Mouse (Mus musculus): ENCODE measurements around the gene Ppara.

Ppara gene

GRCm38 (mm10) chr15:85734571-85735033 is at the start of gene Ppara:
TSS of gene Ppara (plus strand) at chr15:85734983.
- CTCF ChIA-PET, result interaction anchor here (0.7 kb wide), 1 partner anchor 298 kb away, joined by 5 read pairs; no protein-coding TSS in a partner anchor

DNA sequence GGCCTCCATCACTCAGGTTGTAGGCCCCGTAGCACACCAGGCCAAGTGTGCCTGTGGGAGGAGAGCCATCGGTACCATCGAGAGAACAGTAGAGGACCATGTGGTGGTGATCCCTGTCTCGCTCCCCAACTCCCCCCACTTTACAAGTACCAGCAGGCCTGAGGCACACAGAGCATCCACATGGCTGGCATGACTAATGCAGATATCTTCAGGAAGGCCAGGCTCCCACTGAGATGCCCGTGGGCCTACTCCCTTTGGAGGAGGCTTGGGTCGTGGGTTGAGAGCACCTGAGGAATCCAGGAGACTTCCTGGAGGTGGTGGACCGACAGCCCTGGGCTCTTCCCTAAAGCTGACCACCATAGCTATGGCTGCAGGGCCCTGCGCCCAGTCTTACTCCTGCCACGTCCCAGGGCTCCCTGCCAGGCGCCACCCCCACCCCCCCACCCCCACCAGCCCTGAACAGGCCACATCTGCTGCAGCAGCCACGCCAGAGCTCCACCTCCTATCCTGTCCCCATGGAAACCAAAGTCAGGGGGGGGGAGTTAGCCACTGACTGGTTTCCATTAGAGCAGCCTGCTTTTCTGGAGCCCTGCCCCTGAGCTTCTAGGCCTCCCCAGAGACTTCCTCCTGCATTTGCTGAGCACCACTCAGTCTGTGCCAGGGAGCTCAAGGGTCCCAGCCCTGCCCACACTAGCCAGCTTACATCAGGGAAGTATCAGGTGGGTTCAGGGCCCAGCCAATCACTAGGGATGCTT is 48.0 kb upstream of the Ppara start:
- CTCF ChIA-PET, result no interaction called here

- CTCF ChIA-PET, result interaction anchor here (0.5 kb wide), 1 partner anchor 8 kb away, joined by 3 read pairs; no protein-coding TSS in a partner anchor
These were observed 47.0 kb upstream of the Ppara start for GRCm38 (mm10) chr15:85687630-85688410.

DNA sequence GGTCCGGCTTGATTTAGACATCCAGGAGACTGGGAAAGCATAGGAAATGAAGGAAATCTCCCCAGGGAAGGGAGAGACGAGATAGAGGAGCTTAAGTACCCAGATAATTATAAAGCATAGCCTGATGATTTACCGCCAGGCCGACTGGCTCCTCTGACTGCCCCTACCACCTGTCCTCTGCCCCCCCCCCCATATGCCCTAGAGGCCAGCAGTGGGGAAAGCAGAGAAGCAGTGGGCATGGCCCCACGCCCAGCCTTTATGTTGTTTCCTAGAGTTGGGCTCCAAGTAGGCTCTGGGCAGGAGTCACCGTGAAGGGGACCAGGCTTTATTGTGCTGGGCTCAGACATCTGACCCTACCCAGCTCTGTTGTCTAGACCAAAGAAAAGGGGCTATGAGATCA is 46.0 kb upstream of the Ppara start:
- CTCF ChIA-PET, result interaction anchor here (0.5 kb wide), 1 partner anchor 9 kb away, joined by 3 read pairs; no protein-coding TSS in a partner anchor

DNA sequence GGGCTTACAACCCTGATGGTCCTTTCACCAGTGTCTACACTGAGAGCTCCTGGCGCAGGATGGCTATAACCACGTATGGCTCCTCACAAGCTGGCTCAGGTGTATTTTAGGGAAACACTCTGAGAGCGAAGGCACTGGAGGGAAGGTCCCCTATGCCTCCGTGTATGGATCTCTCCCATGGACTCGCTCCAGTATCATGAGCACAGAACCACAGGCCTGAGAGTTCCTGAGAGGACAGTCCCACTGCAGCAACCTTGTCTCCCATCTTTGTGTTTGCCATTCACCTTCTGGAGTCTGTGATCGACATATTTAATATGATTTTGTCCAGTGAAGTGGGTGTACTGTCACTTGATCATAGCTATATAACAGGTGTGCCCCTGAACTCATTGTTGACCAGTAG is 45.3 kb upstream of the Ppara start:
- CTCF ChIA-PET, result no interaction called here

- CTCF ChIA-PET, result no interaction called here
These were observed 44.7 kb upstream of the Ppara start for GRCm38 (mm10) chr15:85690058-85690457.

DNA sequence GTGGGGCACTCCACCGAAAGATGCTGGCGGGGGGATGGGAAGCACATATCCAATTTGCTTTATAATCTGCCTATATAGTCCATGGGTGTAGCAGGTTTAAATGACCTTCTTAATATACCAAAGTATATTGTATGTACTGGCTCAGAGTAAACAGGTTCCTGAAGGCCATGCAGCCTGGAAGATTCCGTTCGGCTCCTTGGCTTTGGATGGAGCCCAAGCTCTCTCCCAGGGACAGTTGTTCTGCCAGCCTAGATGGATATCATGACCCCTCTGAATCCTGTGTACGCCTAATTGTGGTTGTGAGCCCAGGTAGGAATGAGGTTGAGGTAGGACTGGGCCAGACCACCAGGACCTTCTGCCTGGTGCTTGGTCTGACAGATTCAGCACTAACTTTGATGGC is 43.9 kb upstream of the Ppara start:
- CTCF ChIA-PET, result no interaction called here

- CTCF ChIA-PET, result no interaction called here
These were observed 41.7 kb upstream of the Ppara start for GRCm38 (mm10) chr15:85693115-85693514.

- CTCF ChIA-PET, result no interaction called here
These were observed 41.0 kb upstream of the Ppara start for GRCm38 (mm10) chr15:85693819-85694218.

DNA sequence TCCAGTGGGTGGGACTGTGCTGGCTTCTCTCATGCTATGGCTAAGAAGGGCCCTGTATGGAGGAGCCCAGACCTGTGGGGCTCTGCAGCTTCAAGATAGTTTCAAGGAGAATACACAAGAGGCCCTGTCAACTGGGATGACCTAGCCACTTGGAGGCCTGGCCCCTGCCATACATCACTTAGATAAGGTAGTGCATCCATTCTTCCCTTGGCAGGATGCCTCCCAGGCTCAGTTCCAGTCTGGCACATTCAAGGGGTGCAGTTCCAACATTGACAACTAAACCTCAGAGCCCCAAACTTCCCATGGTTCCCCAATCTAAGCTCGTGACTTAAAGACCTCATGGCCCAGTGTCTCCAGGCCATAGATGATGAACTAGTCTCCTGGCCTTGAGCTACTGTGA is 40.4 kb upstream of the Ppara start:
- CTCF ChIA-PET, result no interaction called here

DNA sequence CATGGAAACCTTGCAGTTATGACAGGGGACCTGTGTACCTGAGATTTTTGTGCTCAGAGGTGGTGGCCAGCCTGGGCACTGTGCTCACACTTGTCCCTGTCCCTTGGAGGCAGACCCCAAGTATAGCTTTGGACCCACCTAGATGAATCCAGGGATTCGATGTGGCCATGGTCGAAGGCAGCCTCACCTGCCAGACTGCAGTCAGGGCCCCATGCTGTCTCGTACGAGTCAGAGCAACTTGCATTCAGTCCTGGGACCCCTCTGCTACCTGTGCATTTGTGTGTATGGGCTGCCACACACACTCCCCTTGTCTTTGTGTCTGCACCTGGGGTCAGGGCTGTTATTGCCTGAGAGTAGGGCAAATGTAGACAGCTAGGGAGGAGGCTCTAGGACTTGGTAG is 39.5 kb upstream of the Ppara start:
- CTCF ChIA-PET, result no interaction called here

DNA sequence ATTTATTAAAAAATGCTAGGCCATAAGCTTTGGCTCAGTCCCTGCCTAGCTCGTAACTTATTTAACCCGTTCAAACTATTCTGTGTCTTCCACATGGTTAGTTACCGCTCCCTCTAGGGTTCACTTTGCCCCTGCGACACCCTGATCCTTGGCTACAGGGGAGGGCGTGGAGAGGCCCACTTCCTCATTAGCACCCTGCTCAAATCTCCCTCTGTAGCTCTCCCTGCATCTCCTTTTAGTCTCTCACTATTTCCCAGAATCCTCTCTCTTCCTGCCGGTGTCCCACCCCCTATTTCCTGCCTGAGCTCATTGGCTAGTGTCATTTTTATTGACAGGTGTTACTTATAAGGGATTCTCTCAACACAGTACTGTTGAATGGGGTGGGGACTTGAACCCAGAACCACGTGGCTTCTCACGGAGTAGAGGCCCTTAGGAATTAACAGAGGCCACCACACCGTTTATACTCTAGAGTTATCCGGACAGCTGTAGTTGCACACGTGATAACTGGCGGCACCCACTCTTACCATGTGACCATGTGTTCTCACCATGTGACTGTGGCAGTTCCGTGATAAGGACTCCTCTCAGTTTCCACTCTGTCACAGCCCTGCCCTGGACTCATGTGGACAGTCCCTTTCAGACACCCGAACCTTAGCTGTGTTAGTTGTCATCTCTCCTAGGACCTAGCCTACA is 36.3 kb upstream of the Ppara start:
- CTCF ChIA-PET, result interaction anchor here (0.6 kb wide), 1 partner anchor 175 kb away, joined by 5 read pairs; no protein-coding TSS in a partner anchor

DNA sequence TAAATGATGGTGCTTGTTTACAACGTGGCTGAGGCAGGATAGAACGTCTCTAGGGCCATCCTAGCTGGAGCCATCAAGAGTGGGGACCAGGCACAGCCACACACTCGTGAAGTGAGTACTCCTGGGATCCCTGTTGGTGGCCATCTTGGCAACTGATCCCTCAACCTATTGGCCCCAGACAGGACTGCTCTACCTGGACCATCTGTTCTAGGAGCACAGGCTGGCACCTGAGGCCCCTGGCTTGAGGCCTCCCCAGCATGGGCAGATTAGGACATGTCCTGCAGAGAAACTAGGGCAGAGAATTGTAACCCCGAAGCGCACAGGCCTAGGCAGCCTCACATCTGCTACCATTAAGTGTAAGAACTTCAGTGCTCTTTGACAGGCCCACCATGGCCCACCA is 35.3 kb upstream of the Ppara start:
- CTCF ChIA-PET, result no interaction called here

DNA sequence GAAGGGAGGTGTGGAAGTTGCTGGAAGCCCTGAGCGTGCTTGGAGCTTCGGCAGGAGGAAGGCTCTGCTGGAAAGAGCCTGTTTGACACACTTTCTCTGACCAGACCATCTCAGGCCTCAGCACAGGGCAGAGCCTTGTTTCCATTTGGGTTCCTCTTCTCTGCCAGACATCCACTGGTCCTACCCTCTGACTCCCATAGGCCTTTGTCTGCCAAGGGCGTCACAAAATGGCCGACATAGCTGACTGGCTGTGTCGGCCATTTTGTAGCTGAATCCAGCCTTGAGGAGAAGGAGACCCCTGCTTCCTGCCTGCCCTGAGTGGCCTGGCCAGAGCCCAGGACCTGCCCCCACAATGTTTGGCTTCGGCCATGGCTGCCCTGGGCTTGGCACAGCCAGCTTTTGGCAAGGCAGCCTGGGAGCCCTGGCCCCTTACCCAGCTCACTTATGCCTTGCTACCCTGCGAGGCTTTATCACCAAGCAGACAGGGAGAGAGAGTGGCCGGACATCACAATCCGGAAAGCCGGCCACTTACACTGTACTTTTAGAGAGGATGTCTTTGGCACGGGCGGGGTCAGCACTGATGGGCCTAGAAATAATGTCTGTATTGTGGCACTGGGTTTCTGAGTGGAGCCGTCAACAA is 34.8 kb upstream of the Ppara start:
- CTCF ChIA-PET, result no interaction called here

DNA sequence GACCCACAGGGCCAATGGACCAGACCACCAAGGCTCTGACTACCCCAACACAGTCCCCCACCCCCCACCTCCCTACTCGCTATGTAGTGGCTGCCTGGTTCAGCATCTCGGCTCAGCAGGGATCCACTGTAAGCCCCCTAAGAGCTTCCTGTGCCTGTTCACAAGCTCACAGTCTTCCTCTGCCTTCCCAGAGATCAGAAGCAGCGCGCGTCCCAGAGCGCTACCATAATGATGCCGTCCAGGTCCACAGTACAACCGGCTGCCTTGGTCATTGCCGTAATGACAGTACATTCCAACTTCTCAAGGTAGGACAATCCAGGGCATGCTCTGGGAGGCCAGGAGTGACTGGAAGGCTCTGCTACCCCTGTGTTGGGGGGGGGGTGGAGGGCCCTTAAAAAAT is 34.1 kb upstream of the Ppara start:
- CTCF ChIA-PET, result no interaction called here

- CTCF ChIA-PET, result no interaction called here
These were observed 33.5 kb upstream of the Ppara start for GRCm38 (mm10) chr15:85701128-85701930.

DNA sequence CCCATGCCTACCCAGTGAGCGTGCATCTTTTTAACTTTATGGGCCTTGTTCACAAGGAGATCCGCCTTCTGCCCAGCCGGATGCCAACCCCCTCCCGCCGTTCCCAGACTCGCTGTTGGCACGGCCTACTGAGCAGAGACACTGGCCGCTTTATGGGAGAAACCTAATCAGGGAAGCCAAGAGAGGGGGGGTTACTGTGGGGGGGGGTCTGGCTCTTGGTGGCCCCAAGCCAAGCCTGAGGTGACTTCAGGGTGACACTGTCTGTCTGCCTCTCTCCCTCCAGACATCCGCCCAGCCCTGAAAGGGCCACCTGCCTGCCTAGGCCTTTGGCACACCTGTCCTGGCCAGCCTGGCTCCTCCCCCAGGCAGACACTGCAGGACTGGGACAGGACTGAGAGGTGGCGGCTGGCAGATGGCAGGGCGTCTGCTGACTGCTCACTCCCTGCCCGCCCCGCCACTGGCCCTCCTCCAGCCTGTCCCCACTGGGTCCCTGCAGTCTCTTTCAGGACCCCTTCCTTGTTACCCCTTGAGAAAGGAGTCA is 32.3 kb upstream of the Ppara start:
- CTCF ChIA-PET, result no interaction called here

GRCm38 (mm10) chr15:85703194-85703641 is 31.6 kb upstream of the Ppara start:
- CTCF ChIA-PET, result no interaction called here

GRCm38 (mm10) chr15:85703858-85704257 is 30.9 kb upstream of the Ppara start:
- CTCF ChIA-PET, result no interaction called here

GRCm38 (mm10) chr15:85704341-85705012 is 30.3 kb upstream of the Ppara start:
- CTCF ChIA-PET, result no interaction called here
